ENCODE assay signal across 24 mouse cellular contexts in the genomic region with DNA sequence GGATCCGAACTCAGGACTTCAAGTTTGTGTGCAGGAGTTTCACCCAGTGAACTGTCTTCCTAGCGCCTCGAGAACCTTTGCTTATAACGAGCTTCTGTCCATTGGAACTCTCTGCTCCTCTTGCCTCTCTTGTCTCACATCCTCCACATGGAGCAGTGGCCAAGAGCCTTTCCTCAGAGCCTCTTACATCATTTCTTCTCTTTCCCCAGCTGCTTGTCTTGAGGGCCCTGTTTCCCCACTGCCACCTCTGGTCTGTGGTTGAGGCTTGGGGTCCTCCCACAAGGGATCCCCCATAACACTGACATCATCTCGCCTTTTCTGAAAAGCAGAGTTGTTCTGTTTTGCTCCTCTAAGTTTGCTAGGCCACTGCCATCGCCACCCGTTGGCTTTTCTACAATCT. TPM values are rescaled to one million over a fixed set of nuclear protein-coding genes. Genes with fewer than 3 reads are reported as not detected.
A peak's percentile ranks its signal among the peaks of the same experiment; 100 is the strongest.
DNase-seq lines count a peak whose midpoint lies in the region; ATAC-seq lines count a peak whose summit lies in the region.
"Had no signal": no experiment of that assay in that cellular context is flagged by ENCODE, and none has a peak within 500 bp of the region (broad histone marks: within the 10 kb centered on the region; RNA-seq: fewer than 3 reads in every experiment).

No protein-coding gene starts in this region.

- 0 out of 2 replicates have a peak, but pooled peaks cover 2% of the 10 kb centered on the region for H3K27me3 ChIP-seq in hindbrain, embryonic 10.5 days (ENCODE audit: insufficient read depth, poor library complexity, severe bottlenecking)
- no peaks in the 10 kb centered on the region for H3K27me3 ChIP-seq in hindbrain, embryonic 16.5 days (replicated peaks; ENCODE audit: control insufficient read depth, insufficient read depth, low read length)
- H3K27me3 ChIP-seq: embryonic facial prominence, embryonic 13.5 days; embryonic facial prominence, embryonic 15.5 days had no signal

- H3K27ac ChIP-seq in hindbrain, embryonic 10.5 days, result peak overlapping the region; percentile 71
- no peak overlapping the region for H3K27ac ChIP-seq in hindbrain, embryonic 16.5 days (ENCODE audit: low read depth, low read length)
- H3K27ac ChIP-seq: embryonic facial prominence, embryonic 13.5 days; embryonic facial prominence, embryonic 15.5 days; forebrain, embryonic 10.5 days; forebrain, embryonic 12.5 days had no signal

- H3K4me2 ChIP-seq in hindbrain, embryonic 16.5 days (ENCODE audit: low read length), result no peak overlapping the region
- H3K4me2 ChIP-seq: embryonic facial prominence, embryonic 13.5 days; embryonic facial prominence, embryonic 15.5 days; forebrain, embryonic 12.5 days had no signal

- H3K9ac ChIP-seq in hindbrain, embryonic 16.5 days (ENCODE audit: low read depth, low read length), result no peak overlapping the region
- H3K9ac ChIP-seq: embryonic facial prominence, embryonic 13.5 days; embryonic facial prominence, embryonic 15.5 days; forebrain, embryonic 12.5 days had no signal

- ATAC-seq in hindbrain, embryonic 16.5 days, result no peak
- peak; percentile 66; the same call in 1 of the 2 replicates for ATAC-seq in common myeloid progenitor, adult 5-6 weeks (replicated peaks; ENCODE audit: low read depth, poor library complexity, severe bottlenecking)
- peak; percentile 74 for ATAC-seq in megakaryocyte, adult 5-6 weeks (ENCODE audit: poor library complexity, severe bottlenecking)
- ATAC-seq: forebrain, embryonic 14.5 days; forebrain, embryonic 16.5 days had no signal

- no peaks in the 10 kb centered on the region for H3K36me3 ChIP-seq in hindbrain, embryonic 10.5 days
- no peaks in the 10 kb centered on the region for H3K36me3 ChIP-seq in hindbrain, embryonic 16.5 days (ENCODE audit: control insufficient read depth, insufficient read depth, low read length)
- H3K36me3 ChIP-seq: embryonic facial prominence, embryonic 13.5 days; embryonic facial prominence, embryonic 15.5 days; forebrain, embryonic 10.5 days; forebrain, embryonic 12.5 days had no signal

- no peak for DNase-seq in hindbrain, embryonic 10.5 days (ENCODE audit: low spot score)
- peak; percentile 63 for DNase-seq in 416B (ENCODE audit: low read depth)
- DNase-seq in B cell, adult 2 months, result no peak
- no peak for DNase-seq in testis, postnatal 10 days (ENCODE audit: low spot score)
- DNase-seq in lung, postnatal 4 days, result no peak
- DNase-seq: adrenal gland, adult 2 months; adrenal gland, postnatal 10 days; adrenal gland, postnatal 25 days; cerebellum, adult 11 months; cerebellum, adult 18-20 months; cerebellum, adult 8-10 months; cerebellum, postnatal 10 days; cerebellum, postnatal 25 days; embryo, embryonic 11 days had no signal

- H3K4me3 ChIP-seq in hindbrain, embryonic 10.5 days, result no peak overlapping the region
- H3K4me3 ChIP-seq in hindbrain, embryonic 16.5 days (ENCODE audit: low read length), result no peak overlapping the region
- H3K4me3 ChIP-seq: embryonic facial prominence, embryonic 13.5 days; embryonic facial prominence, embryonic 15.5 days; erythroblast, embryonic 14.5 days; forebrain, embryonic 10.5 days; forebrain, embryonic 12.5 days had no signal

- 92% methylated on average over 7 of the region's 7 CpGs for WGBS in hindbrain, embryonic 10.5 days
- WGBS in hindbrain, embryonic 16.5 days, result 97% methylated on average over 7 of the region's 7 CpGs

- H3K9me3 ChIP-seq in hindbrain, embryonic 10.5 days, result no peaks in the 10 kb centered on the region
- H3K9me3 ChIP-seq in hindbrain, embryonic 16.5 days (ENCODE audit: control insufficient read depth, low read length), result no peaks in the 10 kb centered on the region
- H3K9me3 ChIP-seq: embryonic facial prominence, embryonic 13.5 days; embryonic facial prominence, embryonic 15.5 days; forebrain, embryonic 10.5 days; forebrain, embryonic 12.5 days had no signal

- peaks cover 32% of the 10 kb centered on the region for H3K4me1 ChIP-seq in hindbrain, embryonic 10.5 days (replicated peaks)
- peaks cover 14% of the 10 kb centered on the region for H3K4me1 ChIP-seq in hindbrain, embryonic 16.5 days (ENCODE audit: control insufficient read depth, insufficient read depth, low read depth, low read length)

RNA-seq across cellular contexts. Expression of a gene that starts 51.9 kb away (rescaled TPM):
- 200 and 214 TPM in 2 replicates for polyA plus RNA-seq in hindbrain, embryonic 10.5 days (2016; fragmentation: Nextera tagmentation; extraction: Ambion mirVana)
- polyA plus RNA-seq in hindbrain, embryonic 16.5 days (2015; fragmentation: Nextera tagmentation; extraction: Ambion mirVana), result 140 and 141 TPM in 2 replicates
- total RNA-seq in common myeloid progenitor, adult 5-6 weeks (2017), result 292 TPM in 2 replicates
- 101 and 106 TPM in 2 replicates for total RNA-seq in megakaryocyte, adult 5-6 weeks (2015)
- total RNA-seq in megakaryocyte, adult 5-6 weeks (2017), result 149 and 150 TPM in 2 replicates
